8 mouse cellular contexts compared by ENCODE assay signal in the genomic region with DNA sequence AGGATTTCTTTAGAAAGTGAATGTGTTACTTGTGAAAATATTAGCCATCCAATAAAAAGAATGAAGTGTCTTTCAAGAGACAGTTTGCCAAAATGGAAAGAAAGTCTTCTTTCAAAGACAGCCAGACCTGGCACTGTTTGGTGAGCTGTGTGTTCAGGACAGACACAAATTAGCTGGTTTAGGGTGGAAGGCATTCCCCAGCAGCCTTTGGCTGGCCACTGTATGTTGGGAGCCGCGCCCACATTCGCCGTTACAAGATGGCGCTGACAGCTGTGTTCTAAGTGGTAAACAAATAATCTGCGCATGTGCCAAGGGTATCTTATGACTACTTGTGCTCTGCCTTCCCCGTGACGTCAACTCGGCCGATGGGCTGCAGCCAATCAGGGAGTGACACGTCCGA.
DNase-seq lines count a peak whose midpoint lies in the region; ATAC-seq and TF ChIP-seq lines count a peak whose summit lies in the region.
"Not testable (repeated sequence)": the region's sequence is repeated elsewhere in the genome, so short reads cannot be mapped to it uniquely, and the experiment has no call there.

No protein-coding gene starts in this region.

- ATAC-seq in embryonic facial prominence, embryonic 13.5 days (ENCODE audit: insufficient number of reproducible peaks, insufficient read depth, low FRiP score, low TSS enrichment, low read depth); stomach, embryonic 16.5 days (ENCODE audit: insufficient read depth, low FRiP score): not testable (repeated sequence)
- peak; percentile 43; the same call in 1 of the 2 replicates for ATAC-seq in lung, embryonic 16.5 days (ENCODE audit: low read depth)

- H3K4me1 ChIP-seq in embryonic facial prominence, embryonic 13.5 days = peaks cover 32% of the 10 kb centered on the region
- peaks cover 30% of the 10 kb centered on the region for H3K4me1 ChIP-seq in limb, embryonic 10.5 days
- H3K4me1 ChIP-seq in lung, embryonic 16.5 days (replicated peaks; ENCODE audit: control insufficient read depth, insufficient read depth, low read length); stomach, embryonic 16.5 days (ENCODE audit: control insufficient read depth, insufficient read depth, low read length): not testable (repeated sequence)

- WGBS in embryonic facial prominence, embryonic 13.5 days = 92% methylated on average over 8 of the region's 12 CpGs
- 97% methylated on average over 8 of the region's 12 CpGs for WGBS in limb, embryonic 10.5 days
- 74% methylated on average over 5 of the region's 12 CpGs for WGBS in lung, embryonic 16.5 days
- WGBS in stomach, embryonic 16.5 days = 82% methylated on average over 5 of the region's 12 CpGs

- not testable (repeated sequence) for H3K9me3 ChIP-seq in embryonic facial prominence, embryonic 13.5 days; limb, embryonic 10.5 days (replicated peaks); lung, embryonic 16.5 days (ENCODE audit: control insufficient read depth, low read length); stomach, embryonic 16.5 days (replicated peaks; ENCODE audit: control insufficient read depth, low read length)

- H3K36me3 ChIP-seq in embryonic facial prominence, embryonic 13.5 days; limb, embryonic 10.5 days; lung, embryonic 16.5 days (ENCODE audit: control insufficient read depth, insufficient read depth, low read length); stomach, embryonic 16.5 days (ENCODE audit: control insufficient read depth, insufficient read depth, low read length): not testable (repeated sequence)

- H3K4me3 ChIP-seq in embryonic facial prominence, embryonic 13.5 days; limb, embryonic 10.5 days; lung, embryonic 16.5 days (ENCODE audit: low read length); stomach, embryonic 16.5 days (replicated peaks; ENCODE audit: low read length): not testable (repeated sequence)
- peak overlapping the region; percentile 41 for H3K4me3 ChIP-seq in gastrocnemius, adult 2 months

- H3K27me3 ChIP-seq in embryonic facial prominence, embryonic 13.5 days; limb, embryonic 10.5 days (ENCODE audit: low read depth, poor library complexity, severe bottlenecking); lung, embryonic 16.5 days (ENCODE audit: control insufficient read depth, insufficient read depth, low read depth, low read length); stomach, embryonic 16.5 days (ENCODE audit: control insufficient read depth, insufficient read depth, low read length): not testable (repeated sequence)

- peak overlapping the region; percentile 84 for H3K27ac ChIP-seq in embryonic facial prominence, embryonic 13.5 days
- peak overlapping the region; percentile 85 for H3K27ac ChIP-seq in gastrocnemius, adult 2 months
- peak overlapping the region; percentile 78 for H3K27ac ChIP-seq in limb, embryonic 10.5 days
- H3K27ac ChIP-seq in lung, embryonic 16.5 days (ENCODE audit: low read length) = peak overlapping the region; percentile 81
- peak overlapping the region; percentile 58 for H3K27ac ChIP-seq in stomach, embryonic 16.5 days (ENCODE audit: low read length)

- TF ChIP-seq CTCF in gastrocnemius, adult 2 months (IDR thresholded peaks at IDR 0.05) = not testable (repeated sequence)

- DNase-seq in brain, adult 2 months (ENCODE audit: low read depth, low spot score) = peak; percentile 2
- DNase-seq in gastrocnemius, adult 2 months = peak; percentile 69
- DNase-seq in heart, adult 9 months (ENCODE audit: low spot score in 2 of 2) = peak; percentile 18 to 23
- DNase-seq in heart, postnatal 4 days = peak; percentile 24
- not testable (repeated sequence) for DNase-seq in limb, embryonic 10.5 days (ENCODE audit: low spot score)

- H3K9ac ChIP-seq in embryonic facial prominence, embryonic 13.5 days; lung, embryonic 16.5 days (ENCODE audit: low read length); stomach, embryonic 16.5 days (ENCODE audit: low read length): not testable (repeated sequence)

- not testable (repeated sequence) for H3K4me2 ChIP-seq in embryonic facial prominence, embryonic 13.5 days; lung, embryonic 16.5 days (ENCODE audit: low read depth, low read length); stomach, embryonic 16.5 days (ENCODE audit: low read depth, low read length)

- intact Hi-C loops in gastrocnemius, adult 2 months (cut with DNase I) = not testable (repeated sequence)
